Mouse (Mus musculus) right cerebral cortex, adult 18-20 months (tissue): ENCODE measurements at regions not wholly inside any gene's neighbourhood (a gene's known extent, or its start where the extent isn't known, plus 50 kb on each side); places are given as distances from the start of the nearest gene placed in this dataset.
A peak's percentile ranks its signal among the peaks of the same experiment; 100 is the strongest.
"Not testable (repeated sequence)": the region's sequence is repeated elsewhere in the genome, so short reads cannot be mapped to it uniquely, and the experiment has no call there.

ENCODE experiments used
- DNase-seq: peaks from one replicate; pipeline ENCODE4 v3.0.0; 2022; ENCODE audit warnings: mixed read lengths

GRCm38 (mm10) chr14:61757086-61757822, 150.0 kb downstream of the Kcnrg start:
- DNase-seq, result peak; percentile 84

GRCm38 (mm10) chr14:61757823-61758175, 150.5 kb downstream of the Kcnrg start:
- DNase-seq, result peak; percentile 6

GRCm38 (mm10) chr14:61758586-61758985, 151.3 kb downstream of the Kcnrg start:
- no peak for DNase-seq

GRCm38 (mm10) chr14:61760176-61760575, 152.9 kb downstream of the Kcnrg start:
- DNase-seq, result not testable (repeated sequence)

- no peak for DNase-seq
These were observed 154.8 kb downstream of the Kcnrg start for GRCm38 (mm10) chr14:61762076-61762475.

GRCm38 (mm10) chr14:61769881-61770280, 162.6 kb downstream of the Kcnrg start:
- peak; percentile 43 for DNase-seq

GRCm38 (mm10) chr14:61774171-61774570, 166.9 kb downstream of the Kcnrg start:
- no peak for DNase-seq

- DNase-seq, result no peak
These were observed 171.4 kb downstream of the Kcnrg start for GRCm38 (mm10) chr14:61778618-61779017.

- DNase-seq, result no peak
These were observed 175.9 kb downstream of the Kcnrg start for GRCm38 (mm10) chr14:61783206-61783605.

GRCm38 (mm10) chr14:61784609-61785008, 177.4 kb downstream of the Kcnrg start:
- DNase-seq, result no peak

GRCm38 (mm10) chr14:61786031-61786430, 178.8 kb downstream of the Kcnrg start:
- peak; percentile 8 for DNase-seq

- DNase-seq, result no peak
These were observed 180.5 kb downstream of the Kcnrg start for GRCm38 (mm10) chr14:61787746-61788145.

GRCm38 (mm10) chr14:61788998-61789790, 181.9 kb downstream of the Kcnrg start:
- peak; percentile 32 for DNase-seq

GRCm38 (mm10) chr14:61795976-61796645, 188.9 kb downstream of the Kcnrg start:
- DNase-seq, result no peak

GRCm38 (mm10) chr14:61796671-61797070, 189.4 kb downstream of the Kcnrg start:
- no peak for DNase-seq

- no peak for DNase-seq
These were observed 196.2 kb downstream of the Kcnrg start for GRCm38 (mm10) chr14:61803421-61803925.

- no peak for DNase-seq
These were observed 198.2 kb downstream of the Kcnrg start for GRCm38 (mm10) chr14:61805433-61805832.

- peak; percentile 30 for DNase-seq
These were observed 200.9 kb downstream of the Kcnrg start for GRCm38 (mm10) chr14:61808193-61808592.

GRCm38 (mm10) chr14:61809716-61810437, 202.6 kb downstream of the Kcnrg start:
- peak; percentile 35 for DNase-seq

- DNase-seq, result no peak
These were observed 203.6 kb downstream of the Kcnrg start for GRCm38 (mm10) chr14:61810836-61811235.

GRCm38 (mm10) chr14:61817711-61818110, 210.5 kb downstream of the Kcnrg start:
- no peak for DNase-seq

GRCm38 (mm10) chr14:61818365-61818764, 211.1 kb downstream of the Kcnrg start:
- DNase-seq, result no peak

GRCm38 (mm10) chr14:61819251-61819650, 212.0 kb downstream of the Kcnrg start:
- DNase-seq, result no peak
